Mouse (Mus musculus) right cerebral cortex, adult 2 months (tissue): ENCODE data around the gene Gpr156.
A peak's percentile ranks its signal among the peaks of the same experiment; 100 is the strongest.

Source experiments
- DNase-seq, 2 experiments: peaks; one replicate each; pipeline ENCODE4 v3.0.0; 2021 to 2022; ENCODE audit warnings: low spot score in 2 of 2

Gpr156 gene

GRCm38 (mm10) chr16:37916818-37917201, 514 bp downstream of the Gpr156 start:
- DNase-seq, result no peak

- no peak for DNase-seq
Observed at GRCm38 (mm10) chr16:37919000-37919399, 2.7 kb downstream of the Gpr156 start.

- DNase-seq, result no peak
Observed at GRCm38 (mm10) chr16:37920842-37921409, 4.6 kb downstream of the Gpr156 start.

- no peak for DNase-seq
Observed at GRCm38 (mm10) chr16:37926087-37926486, 9.8 kb downstream of the Gpr156 start.

GRCm38 (mm10) chr16:37927117-37927516, 10.8 kb downstream of the Gpr156 start:
- no peak for DNase-seq

GRCm38 (mm10) chr16:37929006-37929405, 12.7 kb downstream of the Gpr156 start:
- no peak for DNase-seq

- DNase-seq, result no peak
Observed at GRCm38 (mm10) chr16:37929626-37930025, 13.3 kb downstream of the Gpr156 start.

- no peak for DNase-seq
Observed at GRCm38 (mm10) chr16:37934932-37935331, 18.6 kb downstream of the Gpr156 start.

- DNase-seq, result no peak
Observed at GRCm38 (mm10) chr16:37937276-37937675, 21.0 kb downstream of the Gpr156 start.

- peak; percentile 83 to 84 for DNase-seq
Observed at GRCm38 (mm10) chr16:37938125-37939081, 22.1 kb downstream of the Gpr156 start.

- peak in 1 of 2 experiments; percentile 18 for DNase-seq
Observed at GRCm38 (mm10) chr16:37939082-37939863, 23.0 kb downstream of the Gpr156 start.

- no peak for DNase-seq
Observed at GRCm38 (mm10) chr16:37940291-37940690, 24.0 kb downstream of the Gpr156 start.

- DNase-seq, result no peak
Observed at GRCm38 (mm10) chr16:37943701-37944100, 27.4 kb downstream of the Gpr156 start.

GRCm38 (mm10) chr16:37945031-37945796, 28.9 kb downstream of the Gpr156 start:
- peak; percentile 27 to 39 for DNase-seq

- peak; percentile 29 to 56 for DNase-seq
Observed at GRCm38 (mm10) chr16:37947160-37947559, 30.9 kb downstream of the Gpr156 start.

- no peak for DNase-seq
Observed at GRCm38 (mm10) chr16:37948365-37948764, 32.1 kb downstream of the Gpr156 start.

GRCm38 (mm10) chr16:37951171-37951570, 34.9 kb downstream of the Gpr156 start:
- no peak for DNase-seq

GRCm38 (mm10) chr16:37953186-37953585, 36.9 kb downstream of the Gpr156 start:
- DNase-seq, result no peak

GRCm38 (mm10) chr16:37953991-37954942, 38.0 kb downstream of the Gpr156 start:
- DNase-seq, result no peak

GRCm38 (mm10) chr16:37955336-37955917, 39.1 kb downstream of the Gpr156 start:
- no peak for DNase-seq
